Mouse (Mus musculus): ENCODE data around the gene Lmln. TPM values are rescaled to one million over a fixed set of nuclear protein-coding genes. Genes with fewer than 3 reads are reported as not detected.

Gene Lmln
- total and polyA plus RNA-seq, 3 experiments, result 2.0 to 3.8 TPM; not detected in 1

DNA sequence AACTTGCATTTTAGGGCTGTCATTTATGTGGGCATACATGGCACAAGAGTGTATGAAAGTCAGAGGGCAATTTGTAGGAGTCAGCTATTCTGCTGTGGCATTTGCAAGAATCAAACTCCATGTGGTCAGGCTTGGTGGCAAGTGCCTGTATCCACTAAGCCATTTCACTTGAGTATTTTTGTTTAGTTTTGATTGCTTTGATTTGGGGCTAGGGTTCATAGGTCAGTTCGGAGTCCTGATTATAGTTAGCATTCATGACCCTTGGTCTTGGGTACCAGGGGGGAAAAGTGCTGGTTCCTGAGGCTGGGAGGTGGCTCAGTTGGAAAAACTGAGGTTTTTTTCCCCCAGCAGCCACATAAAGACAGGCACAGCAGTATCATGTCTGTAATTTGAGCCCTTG, 2.9 kb upstream of the Lmln start:
- Histone ChIP-seq H3K4me3 (ENCODE audit: control insufficient read depth in 1 of 2, insufficient read depth in 1 of 2, low read depth in 2 of 2, low read length in 2 of 2) (no peak overlapping the region; a peak in 1 of 4 replicates), H3K27ac (ENCODE audit: control insufficient read depth, low read depth, low read length) (no peak overlapping the region), H3K4me1 (ENCODE audit: control insufficient read depth in 1 of 2, insufficient read depth in 2 of 2, low read length in 2 of 2) (peaks cover 3 to 20% of the 10 kb centered on the region in 2 experiments; a peak in 3 of 4 replicates), H3K79me2 (ENCODE audit: control insufficient read depth, insufficient read depth, low read length, poor library complexity) (peaks cover 32% of the 10 kb centered on the region), H3K27me3 (ENCODE audit: control insufficient read depth in 1 of 2, insufficient read depth in 2 of 2, low read length in 2 of 2) (no peaks in the 10 kb centered on the region), H3K36me3 (ENCODE audit: control insufficient read depth in 1 of 2, insufficient read depth in 2 of 2, low read length in 2 of 2) (peaks cover 11 to 31% of the 10 kb centered on the region in 2 experiments), H3K9me3 (replicated peaks; ENCODE audit: insufficient read depth, low read length) (no peaks in the 10 kb centered on the region), H3K9ac (ENCODE audit: control insufficient read depth, low read depth, low read length, poor library complexity, severe bottlenecking) (no peak overlapping the region)
- TF ChIP-seq NELFE (IDR thresholded peaks at IDR 0.05; ENCODE audit: low read depth, low read length) (no peak), ZKSCAN1 (IDR thresholded peaks at IDR 0.05; ENCODE audit: low read depth, low read length) (no peak), ZC3H11A (IDR thresholded peaks at IDR 0.05; ENCODE audit: low read depth, low read length) (no peak), POLR2A (IDR thresholded peaks at IDR 0.05; ENCODE audit: control insufficient read depth in 1 of 2, insufficient read depth in 1 of 2, low read depth in 1 of 2, low read length in 2 of 2, poor library complexity in 1 of 2) (no peak), POLR2AphosphoS2 (IDR thresholded peaks at IDR 0.05; ENCODE audit: low read length) (no peak), TCF12 (IDR thresholded peaks at IDR 0.05; ENCODE audit: low read depth, low read length) (no peak), UBTF (IDR thresholded peaks at IDR 0.05; ENCODE audit: borderline replicate concordance, insufficient read depth, low read depth, low read length) (no peak), MYB (IDR thresholded peaks at IDR 0.05; ENCODE audit: low read depth, low read length) (no peak), HCFC1 (IDR thresholded peaks at IDR 0.05; ENCODE audit: low read depth, low read length) (no peak), TAL1 (IDR thresholded peaks at IDR 0.05; ENCODE audit: low read length) (no peak)
- DNase-seq (ENCODE audit: low read depth, low spot score), result peak; percentile 19

DNA sequence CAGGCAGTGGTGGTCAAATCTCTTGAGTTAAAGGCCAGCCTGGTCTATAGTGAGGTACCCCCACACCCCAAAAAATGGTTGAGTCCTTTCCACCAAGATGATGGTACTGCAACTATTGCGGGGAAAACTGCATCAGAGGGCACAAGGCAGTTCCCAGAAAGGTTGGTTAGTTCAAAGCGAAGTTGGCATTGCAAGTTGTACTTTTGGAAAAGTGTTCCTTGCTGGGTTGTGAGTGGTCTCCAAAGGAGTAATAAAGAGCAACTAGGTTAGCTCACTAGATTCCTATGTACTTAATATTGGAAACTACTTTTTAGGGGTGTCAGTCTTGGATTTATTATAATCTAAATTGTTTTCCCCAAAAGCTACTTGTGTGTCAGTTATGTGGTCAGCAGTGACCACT, 1.4 kb upstream of the Lmln start:
- peaks cover 32% of the 10 kb centered on the region for H3K79me2 ChIP-seq (ENCODE audit: control insufficient read depth, insufficient read depth, low read length, poor library complexity)
- no peaks in the 10 kb centered on the region for H3K27me3 ChIP-seq (ENCODE audit: control insufficient read depth in 1 of 2, insufficient read depth in 2 of 2, low read length in 2 of 2)
- TF ChIP-seq HCFC1 (IDR thresholded peaks at IDR 0.05; ENCODE audit: low read depth, low read length) (no peak), SIN3A (IDR thresholded peaks at IDR 0.05; ENCODE audit: low read length) (0 out of 2 replicates have a peak, but pooled peaks have one; percentile 13), POLR2A (IDR thresholded peaks at IDR 0.05; ENCODE audit: control insufficient read depth in 1 of 2, insufficient read depth in 1 of 2, low read depth in 1 of 2, low read length in 2 of 2, poor library complexity in 1 of 2) (0 out of 4 replicates have a peak, but pooled peaks of 1 of the 2 experiments have one; percentile 31), MAX (IDR thresholded peaks at IDR 0.05; ENCODE audit: low read length) (no peak), NELFE (IDR thresholded peaks at IDR 0.05; ENCODE audit: low read depth, low read length) (peak; percentile 42; the same call in 1 of the 2 replicates), MAFK (IDR thresholded peaks at IDR 0.05; ENCODE audit: borderline replicate concordance, low read depth, low read length) (no peak), POLR2AphosphoS2 (IDR thresholded peaks at IDR 0.05; ENCODE audit: low read length) (peak; percentile 49; the same call in 1 of the 2 replicates), TBP (IDR thresholded peaks at IDR 0.05; ENCODE audit: low read depth, low read length) (no peak), CHD2 (IDR thresholded peaks at IDR 0.05; ENCODE audit: low read length) (no peak), MYB (IDR thresholded peaks at IDR 0.05; ENCODE audit: low read depth, low read length) (0 out of 2 replicates have a peak, but pooled peaks have one; percentile 0)
- H3K4me3 ChIP-seq (ENCODE audit: control insufficient read depth in 1 of 2, insufficient read depth in 1 of 2, low read depth in 2 of 2, low read length in 2 of 2), result no peak overlapping the region
- no peak overlapping the region for H3K27ac ChIP-seq (ENCODE audit: control insufficient read depth, low read depth, low read length)
- peaks cover 11 to 31% of the 10 kb centered on the region in 2 experiments for H3K36me3 ChIP-seq (ENCODE audit: control insufficient read depth in 1 of 2, insufficient read depth in 2 of 2, low read length in 2 of 2)
- DNase-seq (ENCODE audit: low read depth, low spot score), result peak; percentile 61
- H3K9ac ChIP-seq (ENCODE audit: control insufficient read depth, low read depth, low read length, poor library complexity, severe bottlenecking), result peak overlapping the region; percentile 13; the same call in 1 of the 2 replicates
- H3K9me3 ChIP-seq (replicated peaks; ENCODE audit: insufficient read depth, low read length), result no peaks in the 10 kb centered on the region
- peaks cover 3 to 20% of the 10 kb centered on the region in 2 experiments; a peak in 3 of 4 replicates for H3K4me1 ChIP-seq (ENCODE audit: control insufficient read depth in 1 of 2, insufficient read depth in 2 of 2, low read length in 2 of 2)
